Mouse (Mus musculus) erythroid progenitor cell, adult 5-6 weeks (primary cell): ENCODE data around the gene Btbd35f23. TPM values are rescaled to one million over a fixed set of nuclear protein-coding genes. Genes with fewer than 3 reads are reported as not detected.
"Not testable (repeated sequence)": the region's sequence is repeated elsewhere in the genome, so short reads cannot be mapped to it uniquely, and the experiment has no call there.

ENCODE experiments used
- ATAC-seq: replicated peaks from 2 replicates; pipeline ENCODE4 v1.8.0; 2016; ENCODE audit warnings: moderate number of reproducible peaks, mild to moderate bottlenecking, moderate TSS enrichment, inconsistent platforms; ENCODE audit not compliant: poor library complexity, low FRiP score, severe bottlenecking
- total RNA-seq, 2 experiments: library from RNA; stranded (forward) in 1 of 2; stranded (reverse) in 1 of 2; fragments of 150-400 nt in 1 of 2; fragments of 186-747, 209-891 nt in 1 of 2; gene quantifications; 2 replicates each; pipeline versions ENCODE4 v1.2.3 to v1.2.4; 2015 to 2017; ENCODE audit warnings: low replicate concordance in 2 of 2

Btbd35f23 gene
- not detected in 2 replicates for total RNA-seq (2015; ENCODE audit: low replicate concordance)
- total RNA-seq (2017; ENCODE audit: low replicate concordance): not detected in 2 replicates

DNA sequence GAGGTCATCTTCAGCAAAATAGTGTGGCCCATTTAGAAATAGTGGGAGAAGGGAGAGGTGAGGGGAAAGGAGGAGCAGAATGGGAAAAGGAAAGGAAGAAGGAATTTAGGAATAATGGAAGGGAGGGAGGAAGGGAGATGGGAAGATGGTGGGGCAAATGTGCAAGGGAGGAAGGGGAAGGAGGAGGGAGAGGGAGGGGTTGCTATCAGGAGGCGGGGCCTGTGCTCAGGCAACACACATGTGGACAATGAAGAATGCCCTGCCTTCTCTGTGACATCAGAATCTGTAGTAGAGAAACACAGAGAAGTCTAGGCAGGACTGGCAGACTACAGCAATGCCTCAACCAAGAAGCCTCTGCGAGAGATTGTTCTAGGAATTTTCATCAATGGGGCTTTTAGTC lies at the start of gene Btbd35f23:
Btbd35f23 (plus strand) TSS at position 301 of the 400 bp plus-strand sequence.
- ATAC-seq: not testable (repeated sequence)

Other genes with a start within 250 kb of the Btbd35f23 start
- not detected in 2 replicates for gene Btbd35f24, start 119.0 kb downstream of the Btbd35f23 start, total RNA-seq (2015; ENCODE audit: low replicate concordance)
- not detected in 2 replicates for gene Btbd35f24, start 119.0 kb downstream of the Btbd35f23 start, total RNA-seq (2017; ENCODE audit: low replicate concordance)